In genomic region chr8:121927316-121927715, GRCm38 (mm10) we compare ENCODE assay signal across 9 mouse cellular contexts. TPM values are rescaled to one million over a fixed set of nuclear protein-coding genes. Genes with fewer than 3 reads are reported as not detected.
DNase-seq lines count a peak whose midpoint lies in the region; ATAC-seq and TF ChIP-seq lines count a peak whose summit lies in the region.
"Had no signal": no experiment of that assay in that cellular context is flagged by ENCODE, and none has a peak within 500 bp of the region (broad histone marks: within the 10 kb centered on the region; RNA-seq: fewer than 3 reads in every experiment).

No protein-coding gene starts in this region.

- H3K36me3 ChIP-seq in testis, adult 2 months (ENCODE audit: control insufficient read depth, insufficient read depth, low read length), result no peaks in the 10 kb centered on the region
- no peaks in the 10 kb centered on the region for H3K36me3 ChIP-seq in hindbrain, postnatal 0 days (ENCODE audit: insufficient read depth, low read length)
- no peaks in the 10 kb centered on the region for H3K36me3 ChIP-seq in lung, embryonic 14.5 days (ENCODE audit: insufficient read depth)
- H3K36me3 ChIP-seq in small intestine, adult 2 months (ENCODE audit: control insufficient read depth, insufficient read depth, low read length), result no peaks in the 10 kb centered on the region

- no peaks in the 10 kb centered on the region for H3K9me3 ChIP-seq in hindbrain, postnatal 0 days (ENCODE audit: low read length)
- H3K9me3 ChIP-seq in lung, embryonic 14.5 days (ENCODE audit: low read depth, low read length), result no peaks in the 10 kb centered on the region

- peak; percentile 46 for ATAC-seq in hindbrain, postnatal 0 days
- 0 out of 2 replicates have a peak, but pooled peaks have one; percentile 35 for ATAC-seq in lung, embryonic 14.5 days (ENCODE audit: insufficient read depth)

- no peaks in the 10 kb centered on the region for H3K27me3 ChIP-seq in testis, adult 2 months (ENCODE audit: control insufficient read depth, insufficient read depth, low read length)
- H3K27me3 ChIP-seq in hindbrain, postnatal 0 days (ENCODE audit: insufficient read depth, low read length), result no peaks in the 10 kb centered on the region
- H3K27me3 ChIP-seq in lung, embryonic 14.5 days (ENCODE audit: insufficient read depth, low read length), result no peaks in the 10 kb centered on the region
- H3K27me3 ChIP-seq in small intestine, adult 2 months (ENCODE audit: control insufficient read depth, insufficient read depth, low read length), result no peaks in the 10 kb centered on the region

- WGBS in hindbrain, postnatal 0 days, result 47% methylated on average over 8 of the region's 8 CpGs
- WGBS in lung, embryonic 14.5 days, result 28% methylated on average over 8 of the region's 8 CpGs
- 43% methylated on average over 8 of the region's 8 CpGs for WGBS in small intestine, adult 2 months

- H3K27ac ChIP-seq in testis, adult 2 months (ENCODE audit: control insufficient read depth, insufficient read depth, low read depth, low read length), result no peak overlapping the region
- H3K27ac ChIP-seq in hindbrain, postnatal 0 days, result no peak overlapping the region
- no peak overlapping the region for H3K27ac ChIP-seq in lung, embryonic 14.5 days (ENCODE audit: low read depth)
- no peak overlapping the region for H3K27ac ChIP-seq in small intestine, adult 2 months (ENCODE audit: insufficient read depth, low read depth, low read length)

- TF ChIP-seq POLR2A in testis, adult 2 months (IDR thresholded peaks at IDR 0.05; ENCODE audit: control insufficient read depth, low read depth, low read length), result no peak
- no peak for TF ChIP-seq POLR2A in small intestine, adult 2 months (IDR thresholded peaks at IDR 0.05; ENCODE audit: low read depth, low read length)

- no peak overlapping the region for H3K4me2 ChIP-seq in hindbrain, postnatal 0 days (ENCODE audit: low read depth, low read length)
- no peak overlapping the region for H3K4me2 ChIP-seq in lung, embryonic 14.5 days

- peak; percentile 26; the same call in 1 of the 2 replicates for TF ChIP-seq CTCF in testis, adult 2 months (IDR thresholded peaks at IDR 0.05; ENCODE audit: control insufficient read depth, insufficient read depth, insufficient replicate concordance, low read depth, low read length)
- peak; percentile 70 for TF ChIP-seq CTCF in hindbrain, postnatal 0 days (IDR thresholded peaks at IDR 0.05; ENCODE audit: low read depth)
- TF ChIP-seq CTCF in lung, embryonic 14.5 days (IDR thresholded peaks at IDR 0.05; ENCODE audit: low read depth), result peak; percentile 63
- peak; percentile 37; the same call in 1 of the 2 replicates for TF ChIP-seq CTCF in small intestine, adult 2 months (IDR thresholded peaks at IDR 0.05; ENCODE audit: extremely low read depth, insufficient read length, insufficient replicate concordance, low read depth, low read length)

- peaks cover 8% of the 10 kb centered on the region for H3K4me1 ChIP-seq in testis, adult 2 months (ENCODE audit: control insufficient read depth, insufficient read depth, low read length)
- H3K4me1 ChIP-seq in hindbrain, postnatal 0 days (ENCODE audit: insufficient read depth, low read length), result no peaks in the 10 kb centered on the region
- H3K4me1 ChIP-seq in lung, embryonic 14.5 days (ENCODE audit: insufficient read depth), result peaks cover under 1% of the 10 kb centered on the region; the same call in 1 of the 2 replicates
- H3K4me1 ChIP-seq in small intestine, adult 2 months (ENCODE audit: control insufficient read depth, insufficient read depth, insufficient read length, low read length), result peaks cover 3% of the 10 kb centered on the region; the same call in 1 of the 2 replicates

- no peak overlapping the region for H3K4me3 ChIP-seq in testis, adult 2 months (ENCODE audit: control insufficient read depth, low read depth, low read length)
- no peak overlapping the region for H3K4me3 ChIP-seq in hindbrain, postnatal 0 days (ENCODE audit: low read length)
- H3K4me3 ChIP-seq in lung, embryonic 14.5 days (ENCODE audit: low read depth, low read length), result no peak overlapping the region
- no peak overlapping the region for H3K4me3 ChIP-seq in small intestine, adult 2 months (ENCODE audit: low read depth, low read length)

- no peak overlapping the region for H3K9ac ChIP-seq in hindbrain, postnatal 0 days (replicated peaks; ENCODE audit: low read length)
- H3K9ac ChIP-seq in lung, embryonic 14.5 days, result no peak overlapping the region

- peak; percentile 83 for DNase-seq in embryo, embryonic 10 days (ENCODE audit: low spot score)
- DNase-seq in embryo, embryonic 9.5 days (ENCODE audit: extremely low spot score), result no peak
- DNase-seq in testis, postnatal 14 days (ENCODE audit: low spot score), result no peak
- peak; percentile 78 for DNase-seq in embryo, embryonic 10.5 days (ENCODE audit: low spot score)
- peak; percentile 76 for DNase-seq in hindbrain, postnatal 0 days (ENCODE audit: low spot score)
- peak; percentile 81 for DNase-seq in lung, embryonic 14.5 days

RNA-seq across cellular contexts. Expression of gene Car5a, which starts 17.4 kb away (rescaled TPM):
- not detected in 2 replicates for polyA plus RNA-seq in testis, adult 2 months (2012; rRNA removed)
- total RNA-seq in hindbrain, postnatal 0 days (2014; rRNA removed), result 0.42 TPM in 1 of 2 replicates, not detected in the other
- 0.23 and 0.50 TPM in 2 replicates for polyA plus RNA-seq in hindbrain, postnatal 0 days (2015; fragmentation: Nextera tagmentation; extraction: Ambion mirVana)
- not detected in 2 replicates for polyA plus RNA-seq in lung, embryonic 14.5 days (2014; fragmentation: Nextera tagmentation; extraction: Ambion mirVana)
- polyA plus RNA-seq in small intestine, adult 2 months (2012; rRNA removed), result 0.11 TPM in 1 of 2 replicates, not detected in the other
- polyA plus RNA-seq: heart, embryonic 16.5 days had no signal

RNA-seq across cellular contexts. Expression of gene Slc7a5, which starts 19.8 kb away (rescaled TPM):
- polyA plus RNA-seq in testis, adult 2 months (2012; rRNA removed), result 84.9 and 104 TPM in 2 replicates
- 148 and 163 TPM in 2 replicates for total RNA-seq in hindbrain, postnatal 0 days (2014; rRNA removed)
- 60.1 and 72.1 TPM in 2 replicates for polyA plus RNA-seq in hindbrain, postnatal 0 days (2015; fragmentation: Nextera tagmentation; extraction: Ambion mirVana)
- polyA plus RNA-seq in lung, embryonic 14.5 days (2014; fragmentation: Nextera tagmentation; extraction: Ambion mirVana), result 27.3 and 28.8 TPM in 2 replicates
- polyA plus RNA-seq in small intestine, adult 2 months (2012; rRNA removed), result 10.9 and 11.5 TPM in 2 replicates

RNA-seq across cellular contexts. Expression of gene Banp, which starts 22.2 kb away (rescaled TPM):
- 15.6 and 18.6 TPM in 2 replicates for polyA plus RNA-seq in testis, adult 2 months (2012; rRNA removed)
- total RNA-seq in hindbrain, postnatal 0 days (2014; rRNA removed), result 59.7 and 62.5 TPM in 2 replicates
- 22.5 and 22.8 TPM in 2 replicates for polyA plus RNA-seq in hindbrain, postnatal 0 days (2015; fragmentation: Nextera tagmentation; extraction: Ambion mirVana)
- polyA plus RNA-seq in lung, embryonic 14.5 days (2014; fragmentation: Nextera tagmentation; extraction: Ambion mirVana), result 42.1 and 43.8 TPM in 2 replicates
- polyA plus RNA-seq in small intestine, adult 2 months (2012; rRNA removed), result 24.7 and 34.3 TPM in 2 replicates

Comparison
In these comparisons a context has a peak if more than half of its experiments do, and no peak if none do; other contexts are left out.
1. DNase-seq: peak in embryo, embryonic 10 days (single experiment), embryo, embryonic 10.5 days (single experiment), hindbrain, postnatal 0 days (single experiment) and lung, embryonic 14.5 days (single experiment); none in embryo, embryonic 9.5 days (single experiment) and testis, postnatal 14 days (single experiment).
2. Peak in every context shown above with its lines, with median percentiles within 50 percentile points of each other: CTCF ChIP-seq.